Mouse (Mus musculus): ENCODE data around the gene Ascc3.
A peak's percentile ranks its signal among the peaks of the same experiment; 100 is the strongest.

The Ascc3 gene

GRCm38 (mm10) chr10:50894170-50894991, 301.9 kb downstream of the Ascc3 start, which contains the start of gene Sim1:
Sim1 (plus strand) TSS chr10:50894754.
- DNase-seq (ENCODE audit: low read depth, low spot score) = peak; percentile 63

- no peak for DNase-seq (ENCODE audit: low read depth, low spot score)
Measured at GRCm38 (mm10) chr10:50895091-50895790, 302.8 kb downstream of the Ascc3 start.

GRCm38 (mm10) chr10:50895881-50896766, 303.7 kb downstream of the Ascc3 start:
- no peak for DNase-seq (ENCODE audit: low read depth, low spot score)

GRCm38 (mm10) chr10:50896767-50897390, 304.4 kb downstream of the Ascc3 start:
- no peak for DNase-seq (ENCODE audit: low read depth, low spot score)

- no peak for DNase-seq (ENCODE audit: low read depth, low spot score)
Measured at GRCm38 (mm10) chr10:50897530-50898471, 305.3 kb downstream of the Ascc3 start.

- DNase-seq (ENCODE audit: low read depth, low spot score) = no peak
Measured at GRCm38 (mm10) chr10:50898621-50899020, 306.2 kb downstream of the Ascc3 start.

- DNase-seq (ENCODE audit: low read depth, low spot score) = no peak
Measured at GRCm38 (mm10) chr10:50899846-50900745, 307.6 kb downstream of the Ascc3 start.

Data from skeletal muscle tissue, adult 2 months (tissue).